9 mouse cellular contexts compared by ENCODE assay signal in the genomic region with DNA sequence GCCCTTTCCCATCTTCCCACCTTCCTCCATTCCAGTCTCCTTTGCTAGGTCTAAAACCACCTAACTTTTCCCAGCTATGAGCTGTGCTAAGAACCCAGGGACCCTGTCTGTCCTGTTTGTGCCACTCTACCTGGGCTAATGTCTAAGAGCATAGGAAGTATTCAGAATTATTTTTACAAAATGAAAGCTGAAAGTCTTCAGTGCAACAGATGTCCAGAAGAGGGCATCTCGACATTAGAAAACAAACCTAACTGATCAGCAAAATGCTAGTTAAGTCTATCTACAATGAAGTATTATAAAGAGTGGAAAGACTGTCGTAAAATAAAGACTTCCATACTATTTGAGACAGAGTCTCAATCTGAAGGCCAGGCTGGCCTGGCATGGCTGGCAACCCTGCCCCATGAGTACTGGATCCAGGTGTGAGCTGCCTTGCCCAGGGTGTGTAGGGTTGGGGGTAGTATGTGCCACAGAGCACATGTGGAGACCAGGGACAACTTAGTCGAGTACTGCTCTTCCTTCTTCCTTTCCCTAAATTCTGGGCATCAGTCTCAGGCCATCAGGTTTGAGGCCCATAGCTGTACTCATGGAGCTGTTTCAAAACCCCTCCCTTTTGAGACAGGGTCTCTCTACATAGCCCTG. TPM values are rescaled to one million over a fixed set of nuclear protein-coding genes. Genes with fewer than 3 reads are reported as not detected.
DNase-seq lines count a peak whose midpoint lies in the region; ATAC-seq lines count a peak whose summit lies in the region.
"Had no signal": no experiment of that assay in that cellular context is flagged by ENCODE, and none has a peak within 500 bp of the region (broad histone marks: within the 10 kb centered on the region; RNA-seq: fewer than 3 reads in every experiment).

No protein-coding gene starts in this region.

- no peak overlapping the region for H3K4me2 ChIP-seq in lung, embryonic 16.5 days (ENCODE audit: low read depth, low read length)

- H3K27ac ChIP-seq in lung, embryonic 16.5 days (ENCODE audit: low read length), result no peak overlapping the region
- H3K27ac ChIP-seq: macrophage had no signal

- intact Hi-C loops in left cerebral cortex, postnatal 25 days (cut with DNase I), result loop anchor here (1.0 to 10.0 kb wide), 3 partner anchors 89 to 471 kb away; a partner anchor contains a TSS
- intact Hi-C loops in gastrocnemius, postnatal 36 days (cut with DNase I), result loop anchor here (1.0 to 5.0 kb wide), 2 partner anchors 89 to 159 kb away; a partner anchor contains a TSS

- H3K4me1 ChIP-seq in lung, embryonic 16.5 days (replicated peaks; ENCODE audit: control insufficient read depth, insufficient read depth, low read length), result no peaks in the 10 kb centered on the region

- H3K36me3 ChIP-seq in lung, embryonic 16.5 days (ENCODE audit: control insufficient read depth, insufficient read depth, low read length), result no peaks in the 10 kb centered on the region

- peak; percentile 15 for DNase-seq in cerebellum, adult 11 months
- no peak for DNase-seq in cerebellum, adult 11-12 months
- peak; percentile 38 to 56 for DNase-seq in left cerebral cortex, postnatal 25 days (ENCODE audit: low spot score in 2 of 2)
- no peak for DNase-seq in left cerebral cortex, adult 18-20 months (ENCODE audit: low spot score in 2 of 2)
- peak; percentile 20 for DNase-seq in embryo, embryonic 11.5 days (ENCODE audit: low read depth, low spot score)
- peak; percentile 30 for DNase-seq in thymus, postnatal 25 days
- DNase-seq in gastrocnemius, postnatal 36 days, result no peak

- no peaks in the 10 kb centered on the region for H3K27me3 ChIP-seq in lung, embryonic 16.5 days (ENCODE audit: control insufficient read depth, insufficient read depth, low read depth, low read length)

- H3K9ac ChIP-seq in lung, embryonic 16.5 days (ENCODE audit: low read length), result no peak overlapping the region

- H3K4me3 ChIP-seq in lung, embryonic 16.5 days (ENCODE audit: low read length), result no peak overlapping the region

- H3K9me3 ChIP-seq in lung, embryonic 16.5 days (ENCODE audit: control insufficient read depth, low read length), result no peaks in the 10 kb centered on the region

- 55% methylated on average over 3 of the region's 3 CpGs for WGBS in lung, embryonic 16.5 days

- peak; percentile 28 for ATAC-seq in lung, embryonic 16.5 days (ENCODE audit: low read depth)

RNA-seq across cellular contexts. Expression of a gene that starts 28.3 kb away (rescaled TPM):
- total RNA-seq in left cerebral cortex, postnatal 25 days (2021), result under 1 TPM; 0.57 to 0.87 TPM
- under 1 TPM; 0.33 to 0.59 TPM for total RNA-seq in left cerebral cortex, adult 18-20 months (2021)
- polyA plus RNA-seq in lung, embryonic 16.5 days (2015; fragmentation: Nextera tagmentation; extraction: Ambion mirVana), result 0.13 and 0.33 TPM in 2 replicates
- total RNA-seq in gastrocnemius, postnatal 36 days (2021), result 1 to 10 TPM; 2.4 to 2.5 TPM
- polyA plus RNA-seq: macrophage had no signal

Comparison
In these comparisons a context has a peak if more than half of its experiments do, and no peak if none do; other contexts are left out.
1. DNase-seq: peak in cerebellum, adult 11 months (single experiment), left cerebral cortex, postnatal 25 days (2 of 2), embryo, embryonic 11.5 days (single experiment) and thymus, postnatal 25 days (single experiment); none in cerebellum, adult 11-12 months (single experiment), left cerebral cortex, adult 18-20 months (0 of 2) and gastrocnemius, postnatal 36 days (0 of 2).